Mouse (Mus musculus) olfactory bulb, adult 2 months (tissue): ENCODE measurements around the gene Syne2.

ENCODE experiments used
- CTCF ChIP-seq: fragments of 200-500 bp; IDR thresholded peaks from 2 replicates; pipeline ENCODE4 v1.5.1; 2012; ENCODE audit warnings: low read depth, mild to moderate bottlenecking, low read length, moderate library complexity; ENCODE audit not compliant: insufficient read depth
- POLR2A ChIP-seq: fragments of 200-500 bp; IDR thresholded peaks from 2 replicates; pipeline ENCODE4 v1.6.1; 2012; ENCODE audit warnings: mild to moderate bottlenecking, low read depth, low read length, moderate library complexity; ENCODE audit not compliant: insufficient read depth

- TF ChIP-seq POLR2A (no peak), CTCF (no peak)
Observed at GRCm38 (mm10) chr12:76049343-76049742, 231.4 kb downstream of the Syne2 start.
